25 mouse cellular contexts compared by ENCODE assay signal in the genomic region with DNA sequence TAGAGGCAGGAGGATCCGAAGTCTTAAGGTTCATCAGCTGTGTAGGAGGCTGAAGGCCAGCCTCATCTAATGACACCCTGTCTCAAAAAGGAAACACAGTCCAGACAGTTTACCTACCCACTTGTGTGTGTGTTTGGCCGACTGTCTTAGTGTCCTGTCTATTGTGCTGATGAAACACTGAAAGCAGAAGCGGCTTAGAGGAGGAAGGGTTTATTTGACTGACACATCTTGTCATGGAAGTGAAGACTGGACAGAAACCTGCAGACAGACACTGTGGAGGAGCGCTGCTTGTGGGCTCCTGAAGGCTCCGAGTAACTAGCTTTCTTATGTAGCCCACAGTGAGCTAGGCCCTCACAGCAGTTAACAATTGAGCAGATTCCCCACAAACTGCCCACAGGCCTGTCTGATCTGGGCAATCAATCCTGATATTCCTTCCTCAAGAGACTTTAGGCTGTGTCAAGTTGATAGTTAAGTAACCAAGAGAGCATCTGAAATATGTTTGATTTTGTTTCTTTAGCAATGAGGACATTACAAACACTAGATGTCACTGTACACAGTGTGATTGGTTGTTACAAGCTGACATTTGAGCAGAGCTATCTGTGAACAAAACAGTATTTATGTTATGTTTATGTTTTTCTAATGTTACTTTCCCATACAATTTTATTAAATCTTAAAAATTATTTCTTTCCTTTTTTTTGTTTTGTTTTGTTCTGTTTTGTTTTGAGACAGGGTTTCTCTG. TPM values are rescaled to one million over a fixed set of nuclear protein-coding genes. Genes with fewer than 3 reads are reported as not detected.
DNase-seq lines count a peak whose midpoint lies in the region; ATAC-seq and TF ChIP-seq lines count a peak whose summit lies in the region.
"Had no signal": no experiment of that assay in that cellular context is flagged by ENCODE, and none has a peak within 500 bp of the region (broad histone marks: within the 10 kb centered on the region; RNA-seq: fewer than 3 reads in every experiment).

No protein-coding gene starts in this region.

- H3K27me3 ChIP-seq in liver, postnatal 0 days (ENCODE audit: insufficient read depth, low read length) = no peaks in the 10 kb centered on the region
- H3K27me3 ChIP-seq in liver, embryonic 12.5 days (replicated peaks) = no peaks in the 10 kb centered on the region
- H3K27me3 ChIP-seq: heart, embryonic 13.5 days; hindbrain, embryonic 12.5 days; midbrain, embryonic 12.5 days; neural tube, embryonic 13.5 days had no signal

- H3K4me1 ChIP-seq in liver, postnatal 0 days (ENCODE audit: insufficient read depth) = no peaks in the 10 kb centered on the region; the same call in 1 of the 2 replicates
- H3K4me1 ChIP-seq in liver, embryonic 12.5 days = no peaks in the 10 kb centered on the region
- H3K4me1 ChIP-seq: embryonic facial prominence, embryonic 10.5 days; heart, embryonic 13.5 days; hindbrain, embryonic 12.5 days; limb, embryonic 10.5 days; midbrain, embryonic 12.5 days; neural tube, embryonic 13.5 days had no signal

- TF ChIP-seq CTCF in liver, postnatal 0 days (IDR thresholded peaks at IDR 0.05; ENCODE audit: low read depth) = 0 out of 2 replicates have a peak, but pooled peaks have one; percentile 11

- no peak overlapping the region for H3K9ac ChIP-seq in liver, postnatal 0 days (replicated peaks)
- H3K9ac ChIP-seq in liver, embryonic 12.5 days = no peak overlapping the region
- H3K9ac ChIP-seq: heart, embryonic 13.5 days; hindbrain, embryonic 12.5 days; midbrain, embryonic 12.5 days; neural tube, embryonic 13.5 days had no signal

- no peak overlapping the region for H3K4me2 ChIP-seq in liver, postnatal 0 days (ENCODE audit: low read depth, low read length)
- H3K4me2 ChIP-seq in liver, embryonic 12.5 days = no peak overlapping the region
- H3K4me2 ChIP-seq: heart, embryonic 13.5 days; hindbrain, embryonic 12.5 days; midbrain, embryonic 12.5 days; neural tube, embryonic 13.5 days had no signal

- H3K27ac ChIP-seq in liver, postnatal 0 days (ENCODE audit: low read depth) = no peak overlapping the region
- no peak overlapping the region for H3K27ac ChIP-seq in liver, embryonic 12.5 days
- H3K27ac ChIP-seq: embryonic facial prominence, embryonic 10.5 days; heart, adult 2 months; heart, embryonic 13.5 days; hindbrain, embryonic 12.5 days; limb, embryonic 10.5 days; midbrain, embryonic 12.5 days; neural tube, embryonic 13.5 days had no signal

- WGBS in liver, postnatal 0 days (ENCODE audit: insufficient replicate concordance) = 66% methylated on average over 5 of the region's 5 CpGs
- 70% methylated on average over 5 of the region's 5 CpGs for WGBS in liver, embryonic 12.5 days (ENCODE audit: insufficient replicate concordance)

- no peak for ATAC-seq in liver, postnatal 0 days
- ATAC-seq in liver, embryonic 12.5 days = no peak
- ATAC-seq in megakaryocyte, adult 5-6 weeks (ENCODE audit: poor library complexity, severe bottlenecking) = peak; percentile 86
- ATAC-seq: forebrain, embryonic 16.5 days; inflammation-experienced regulatory T-cells, adult 6 months had no signal

- no peaks in the 10 kb centered on the region for H3K9me3 ChIP-seq in liver, postnatal 0 days (ENCODE audit: low read length)
- no peaks in the 10 kb centered on the region for H3K9me3 ChIP-seq in liver, embryonic 12.5 days (replicated peaks)
- H3K9me3 ChIP-seq: embryonic facial prominence, embryonic 10.5 days; heart, embryonic 13.5 days; hindbrain, embryonic 12.5 days; limb, embryonic 10.5 days; midbrain, embryonic 12.5 days; neural tube, embryonic 13.5 days had no signal

- no peak for TF ChIP-seq EP300 in liver, postnatal 0 days (IDR thresholded peaks at IDR 0.05; ENCODE audit: low read depth)

- no peaks in the 10 kb centered on the region for H3K36me3 ChIP-seq in liver, postnatal 0 days (replicated peaks; ENCODE audit: insufficient read depth, low read length)
- H3K36me3 ChIP-seq in liver, embryonic 12.5 days = no peaks in the 10 kb centered on the region
- H3K36me3 ChIP-seq: embryonic facial prominence, embryonic 10.5 days; heart, embryonic 13.5 days; hindbrain, embryonic 12.5 days; limb, embryonic 10.5 days; midbrain, embryonic 12.5 days; neural tube, embryonic 13.5 days had no signal

- intact Hi-C loops in heart, postnatal 25 days (cut with DNase I) = no loop called here

- DNase-seq in heart, adult 11 months = peak; percentile 21
- DNase-seq in heart, postnatal 25 days (ENCODE audit: low spot score) = no peak
- no peak for DNase-seq in liver, postnatal 0 days
- peak; percentile 24 for DNase-seq in adipocyte (ENCODE audit: low spot score)
- no peak for DNase-seq in cerebellum, adult 8-10 months
- DNase-seq in spleen, adult 18-20 months = no peak
- DNase-seq: cerebellum, adult 18-20 months; cerebellum, postnatal 25 days; gastrocnemius, postnatal 14 days; heart, adult 2 months; heart, postnatal 14 days; kidney, adult 8-10 months; kidney, postnatal 25 days; liver; thymus, postnatal 25 days had no signal

- H3K4me3 ChIP-seq in liver, postnatal 0 days (ENCODE audit: low read depth, low read length) = no peak overlapping the region
- no peak overlapping the region for H3K4me3 ChIP-seq in liver, embryonic 12.5 days
- H3K4me3 ChIP-seq: embryonic facial prominence, embryonic 10.5 days; heart, adult 2 months; heart, embryonic 13.5 days; hindbrain, embryonic 12.5 days; limb, embryonic 10.5 days; midbrain, embryonic 12.5 days; neural tube, embryonic 13.5 days had no signal

RNA-seq across cellular contexts. Expression of gene Shcbp1l, which starts 9.1 kb away (rescaled TPM):
- not detected for total RNA-seq in heart, postnatal 25 days (2021)
- polyA plus RNA-seq in liver, postnatal 0 days (2015; fragmentation: Nextera tagmentation; extraction: Ambion mirVana) = 0.05 TPM in 2 replicates
- 0.18 and 0.24 TPM in 2 replicates for polyA plus RNA-seq in liver, embryonic 12.5 days (2016; fragmentation: Nextera tagmentation; extraction: Ambion mirVana)
- 0.13 and 2.4 TPM in 2 replicates for total RNA-seq in megakaryocyte, adult 5-6 weeks (2015)
- total RNA-seq in megakaryocyte, adult 5-6 weeks (2017) = 0.08 and 0.51 TPM in 2 replicates
- total RNA-seq: gastrocnemius, postnatal 14 days; heart, adult 2 months; heart, postnatal 14 days had no signal

RNA-seq across cellular contexts. Expression of gene Dhx9, which starts 53.4 kb away (rescaled TPM):
- total RNA-seq in heart, postnatal 25 days (2021) = 10 to 100 TPM; 47.0 to 53.6 TPM
- 7.7 and 9.9 TPM in 2 replicates for polyA plus RNA-seq in liver, postnatal 0 days (2015; fragmentation: Nextera tagmentation; extraction: Ambion mirVana)
- 20.5 and 21.4 TPM in 2 replicates for polyA plus RNA-seq in liver, embryonic 12.5 days (2016; fragmentation: Nextera tagmentation; extraction: Ambion mirVana)
- total RNA-seq in megakaryocyte, adult 5-6 weeks (2015) = 90.5 and 96.5 TPM in 2 replicates
- 78.1 and 115 TPM in 2 replicates for total RNA-seq in megakaryocyte, adult 5-6 weeks (2017)

Comparison
In these comparisons a context has a peak if more than half of its experiments do, and no peak if none do; other contexts are left out.
1. DNase-seq: peak in heart, adult 11 months (single experiment) and adipocyte (single experiment); none in heart, postnatal 25 days (single experiment), liver, postnatal 0 days (single experiment), cerebellum, adult 8-10 months (single experiment) and spleen, adult 18-20 months (0 of 2).